Mouse (Mus musculus) layer of hippocampus, adult 9-11 months (tissue): ENCODE measurements around the gene Snd1.
"Not testable (repeated sequence)": the region's sequence is repeated elsewhere in the genome, so short reads cannot be mapped to it uniquely, and the experiment has no call there.

Experiments used
- DNase-seq: peaks from one replicate; pipeline ENCODE4 v3.0.0; 2022

Gene Snd1

DNA sequence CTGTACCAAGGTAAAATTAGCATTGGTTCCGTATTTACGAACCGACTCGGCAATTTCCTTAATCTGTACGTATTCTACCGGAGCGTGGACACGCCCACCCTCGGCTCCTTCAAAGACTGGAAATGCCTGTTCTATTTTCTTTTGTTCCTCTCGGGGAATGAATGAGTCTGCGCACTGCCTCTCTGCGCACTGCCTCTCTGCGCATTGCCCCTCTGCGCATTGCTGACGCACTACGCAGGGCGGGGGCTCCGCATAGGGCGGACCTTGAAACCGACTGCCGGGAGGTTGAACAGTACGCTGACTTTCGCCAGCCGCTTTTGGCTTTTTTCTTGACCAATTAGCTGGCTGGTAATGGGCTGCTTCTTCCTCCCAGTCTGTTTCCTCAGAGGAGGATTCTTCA lies 453.0 kb downstream of the Snd1 start:
- DNase-seq, result not testable (repeated sequence)

DNA sequence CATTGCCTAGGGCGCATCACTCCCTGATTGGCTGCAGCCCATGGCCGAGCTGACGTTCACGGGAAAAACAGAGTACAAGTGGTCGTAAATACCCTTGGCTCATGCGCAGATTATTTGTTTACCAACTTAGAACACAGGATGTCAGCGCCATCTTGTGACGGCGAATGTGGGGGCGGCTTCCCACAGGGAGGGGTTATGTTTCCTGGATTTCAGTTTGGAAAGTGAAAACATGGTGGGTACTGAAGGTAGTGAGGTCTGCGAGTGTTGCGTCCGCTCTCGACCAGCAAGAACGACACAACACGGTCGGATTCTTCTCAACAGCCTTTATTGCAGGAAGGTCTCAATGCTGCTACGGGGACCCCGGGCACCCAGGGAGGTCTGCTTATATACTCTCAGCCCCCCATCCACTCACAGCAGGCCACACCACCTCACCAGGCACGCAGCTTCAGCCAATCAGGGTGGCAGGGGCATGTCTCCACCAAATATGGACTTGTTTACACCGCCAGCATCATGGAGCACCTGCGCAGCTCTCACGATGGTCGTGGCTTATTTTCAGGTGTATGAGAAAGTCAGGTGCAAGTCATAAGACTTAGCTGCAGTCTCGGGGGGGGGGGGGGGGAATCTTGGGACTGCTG lies 454.3 kb downstream of the Snd1 start:
- not testable (repeated sequence) for DNase-seq

DNA sequence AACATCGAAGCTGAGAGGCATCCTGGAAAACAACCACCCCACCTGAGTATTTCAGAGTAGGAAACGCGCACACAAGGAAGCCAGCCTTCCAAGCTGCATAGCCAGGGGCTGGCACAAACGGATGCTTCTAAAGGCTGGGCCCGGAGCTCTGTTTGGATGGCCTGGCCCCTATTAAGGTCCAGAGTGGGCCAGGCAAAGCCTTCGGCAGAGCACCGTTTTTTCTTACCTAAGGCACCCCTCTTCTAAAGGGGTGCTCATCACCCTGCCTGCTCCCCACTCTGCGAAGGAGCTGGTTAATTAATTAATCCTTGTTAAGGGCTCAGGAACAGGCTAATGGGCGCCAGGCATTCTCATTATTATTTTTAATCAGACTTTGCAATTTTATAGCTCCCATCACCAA lies 456.3 kb downstream of the Snd1 start:
- DNase-seq, result no peak

DNA sequence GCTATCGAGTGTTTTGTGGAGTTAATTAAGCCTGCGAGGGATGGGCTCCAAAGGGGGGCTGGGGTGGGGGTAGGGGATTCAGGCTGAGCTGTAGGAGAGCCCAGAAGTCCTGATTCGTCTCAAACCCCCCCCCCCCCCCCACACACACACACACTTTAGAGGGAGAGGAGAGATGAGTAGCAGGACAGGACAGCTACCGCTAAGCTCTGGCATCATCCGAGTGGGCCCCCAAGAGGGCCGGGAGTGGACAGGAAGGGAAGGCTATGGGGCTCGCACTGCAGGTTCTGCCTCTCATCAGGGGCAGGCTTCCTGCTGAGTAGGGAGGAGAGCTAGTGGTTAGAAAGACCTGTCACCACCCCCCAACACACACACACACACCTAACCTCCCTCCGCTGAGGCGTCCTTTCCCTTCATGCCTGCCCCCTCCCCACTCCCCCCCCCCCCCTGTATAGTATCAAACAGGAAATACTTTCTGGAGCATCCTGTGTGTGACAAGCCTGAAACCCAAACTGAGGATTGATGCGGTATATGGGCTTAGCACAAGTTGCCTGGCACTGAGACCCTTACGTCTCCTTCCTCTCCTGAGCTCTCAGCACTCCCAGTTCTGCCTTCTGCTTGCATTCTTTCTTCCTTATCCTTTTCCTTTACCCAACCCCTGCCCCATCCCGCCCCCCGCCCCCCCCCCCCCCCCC lies 456.8 kb downstream of the Snd1 start:
- DNase-seq, result no peak

DNA sequence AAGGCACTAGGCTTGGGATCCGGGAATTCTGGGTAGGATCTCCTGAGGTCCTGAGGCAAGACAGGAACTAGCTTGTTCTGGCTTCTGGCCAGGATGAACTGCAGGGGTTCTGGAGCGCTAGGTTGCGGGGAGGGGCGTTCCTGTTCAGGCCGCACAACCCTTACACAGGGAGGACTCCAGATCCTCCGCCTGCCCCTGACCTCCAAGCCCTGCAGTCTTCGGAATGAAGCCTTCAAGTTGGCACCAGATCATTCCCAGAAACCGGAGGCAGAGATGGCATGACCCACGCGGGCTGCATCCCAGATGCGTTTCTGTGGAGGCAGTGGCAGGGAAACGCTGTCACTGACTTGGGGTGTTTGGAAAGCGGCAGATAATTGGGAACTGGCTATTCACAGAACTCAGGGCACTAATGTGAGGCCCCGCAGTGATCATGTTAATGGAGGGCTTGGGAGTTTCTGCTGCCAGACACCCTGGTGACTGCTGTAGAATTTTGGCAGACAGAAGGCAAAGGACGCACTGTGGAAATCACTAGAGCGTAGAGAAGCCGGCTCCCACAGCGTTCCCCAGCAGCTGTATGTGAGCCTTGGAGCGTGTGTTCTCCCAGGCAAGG lies 457.5 kb downstream of the Snd1 start:
- DNase-seq, result no peak

DNA sequence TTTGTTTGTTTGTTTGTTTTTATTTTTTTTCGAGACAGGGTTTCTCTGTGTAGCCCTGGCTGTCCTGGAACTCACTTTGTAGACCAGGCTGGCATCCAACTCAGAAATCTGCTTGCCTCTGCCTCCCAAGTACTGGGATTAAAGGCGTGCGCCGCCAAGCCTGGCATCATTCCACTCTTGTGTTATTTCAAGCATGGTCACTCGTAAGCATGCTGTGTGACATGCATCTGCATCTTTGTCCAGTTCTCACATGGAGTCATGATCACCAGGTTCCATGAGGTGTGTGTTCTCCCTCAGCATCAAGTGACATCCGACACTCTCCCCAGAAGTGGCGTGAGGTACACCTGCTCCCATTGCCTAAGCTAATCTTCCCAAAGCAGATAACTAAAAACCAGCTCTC lies 460.8 kb downstream of the Snd1 start:
- no peak for DNase-seq

DNA sequence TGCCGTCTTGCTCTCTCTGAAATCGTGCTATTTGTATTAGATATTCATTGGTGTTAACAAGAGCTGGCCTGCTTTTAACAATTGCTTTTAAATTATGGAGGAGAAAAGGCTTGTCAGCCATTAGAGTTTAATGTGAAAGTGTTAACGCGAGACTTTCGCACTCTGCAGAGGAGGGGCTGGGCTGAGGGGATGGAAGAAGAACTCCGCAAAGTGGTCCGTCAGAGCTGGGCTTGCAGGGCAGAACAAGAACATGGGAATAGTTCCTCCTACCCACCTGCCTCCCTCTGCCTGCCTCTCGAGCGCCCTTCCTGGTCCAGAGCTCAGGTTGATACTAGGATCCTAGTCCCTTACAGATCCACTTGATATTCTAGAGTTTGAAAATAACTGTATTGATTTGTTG lies 472.3 kb downstream of the Snd1 start:
- no peak for DNase-seq

DNA sequence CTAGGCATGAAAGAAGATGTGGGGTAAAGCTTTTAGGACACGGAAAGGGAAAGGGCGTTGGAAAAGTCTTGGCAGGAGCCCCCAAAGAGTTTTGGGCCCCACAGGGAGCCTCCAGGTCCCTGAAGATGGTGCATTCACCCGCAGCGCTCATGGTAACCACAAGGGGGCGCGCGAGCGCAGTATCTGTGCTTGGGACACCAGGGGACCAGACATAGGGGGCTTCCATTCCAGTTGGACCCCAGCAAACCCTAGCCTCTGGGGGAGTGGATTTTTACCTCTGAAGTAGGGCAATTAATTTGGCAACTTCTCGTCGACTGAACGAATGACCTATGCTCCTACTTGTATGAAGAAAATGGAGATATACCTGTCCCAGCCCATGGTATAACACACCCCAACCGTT lies 474.3 kb downstream of the Snd1 start:
- DNase-seq, result peak; percentile 46

DNA sequence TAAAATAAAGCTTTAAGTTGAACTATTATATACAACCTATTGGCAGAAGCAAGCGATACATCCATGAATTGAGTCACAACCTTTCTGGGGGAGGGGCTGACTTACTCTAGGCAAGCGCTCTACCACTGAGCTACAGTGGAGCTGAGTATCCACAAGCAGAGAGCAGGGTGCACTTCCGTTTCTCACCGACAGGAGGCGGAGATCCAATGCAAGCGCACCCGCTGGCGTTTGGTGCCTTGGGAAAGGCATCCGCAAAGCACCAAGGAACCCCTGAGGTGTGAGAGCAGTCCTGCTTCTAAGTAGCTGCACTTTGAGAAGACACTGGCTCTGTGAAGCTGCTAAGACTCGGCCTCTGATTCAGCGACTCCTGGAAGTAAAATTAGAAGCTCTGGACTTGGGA lies 480.6 kb downstream of the Snd1 start:
- no peak for DNase-seq

DNA sequence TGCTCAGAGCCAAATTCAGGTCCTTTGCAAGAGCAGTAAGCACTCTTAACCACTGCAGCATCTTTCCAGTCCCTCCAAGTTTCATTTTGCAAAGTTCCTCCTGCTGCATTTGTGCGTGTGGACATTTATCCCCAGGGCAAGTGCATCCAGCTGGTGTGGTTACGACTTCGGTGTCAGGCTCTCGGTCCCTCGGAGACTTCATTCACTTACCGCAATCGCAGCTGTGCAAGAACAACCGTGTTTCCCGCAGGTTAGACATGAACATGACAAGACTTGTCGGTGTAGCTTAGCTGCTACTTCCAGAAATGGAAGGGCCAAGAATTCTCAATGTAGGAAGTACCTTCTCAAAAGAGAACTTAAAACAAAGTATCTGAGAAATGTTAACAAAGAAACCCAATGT lies 482.5 kb downstream of the Snd1 start:
- DNase-seq, result no peak

DNA sequence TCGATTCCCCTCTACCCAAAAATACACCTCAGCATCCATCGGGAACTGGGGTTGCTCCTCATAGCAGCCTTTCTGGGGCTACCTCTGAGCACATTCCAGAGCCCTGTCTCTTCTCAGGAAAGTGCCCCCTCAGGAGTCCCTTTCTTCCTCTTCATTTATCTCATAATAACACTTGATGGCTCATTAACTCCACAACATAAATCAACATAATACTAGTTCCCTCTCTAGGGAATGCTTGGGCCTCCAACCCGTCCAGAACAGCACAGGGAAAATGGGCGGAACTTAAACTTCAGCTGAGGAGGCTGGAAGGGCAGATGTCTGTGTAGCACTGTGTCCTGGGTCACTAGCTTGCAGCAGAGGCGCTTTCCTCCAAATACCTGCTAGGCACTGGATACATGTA lies 488.2 kb downstream of the Snd1 start:
- DNase-seq, result no peak

DNA sequence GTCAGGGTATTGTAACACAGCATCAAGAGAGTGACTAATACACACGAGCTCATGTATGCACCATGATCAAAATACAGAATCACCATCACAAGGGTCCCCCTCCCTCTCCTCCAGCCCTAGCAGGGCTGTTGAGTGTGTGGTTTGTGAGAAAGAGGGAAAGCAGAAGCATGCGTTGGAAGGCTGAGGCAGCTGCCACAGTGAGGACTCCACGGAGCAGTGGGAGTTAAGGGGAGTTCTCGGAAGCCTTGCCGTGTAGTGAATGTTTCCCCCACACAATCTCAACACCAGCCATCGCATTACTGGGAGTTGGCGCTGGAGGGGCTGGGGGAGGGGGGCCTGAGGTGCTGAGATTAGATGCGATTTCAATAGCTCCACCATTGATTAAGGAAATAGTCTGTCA lies 490.3 kb downstream of the Snd1 start:
- DNase-seq, result no peak

DNA sequence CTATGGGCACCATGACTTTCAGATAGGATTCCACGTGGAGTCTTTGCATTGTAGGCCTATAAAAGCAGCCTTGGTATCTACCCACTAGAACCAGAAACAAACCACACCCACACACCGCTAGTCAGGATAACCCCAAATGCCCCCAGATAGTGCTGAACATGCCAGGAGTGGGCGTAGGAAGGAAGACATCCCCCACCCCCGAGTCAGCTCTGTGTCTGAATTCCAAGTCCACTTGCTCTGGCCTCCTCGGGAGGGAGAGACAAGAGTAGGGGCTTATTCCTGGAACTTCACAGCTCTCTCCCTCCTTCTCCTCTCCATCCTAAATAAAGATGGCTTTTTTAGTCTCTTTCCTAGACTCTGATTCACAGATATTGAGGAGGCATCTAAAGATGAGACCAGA lies 494.7 kb downstream of the Snd1 start:
- no peak for DNase-seq

DNA sequence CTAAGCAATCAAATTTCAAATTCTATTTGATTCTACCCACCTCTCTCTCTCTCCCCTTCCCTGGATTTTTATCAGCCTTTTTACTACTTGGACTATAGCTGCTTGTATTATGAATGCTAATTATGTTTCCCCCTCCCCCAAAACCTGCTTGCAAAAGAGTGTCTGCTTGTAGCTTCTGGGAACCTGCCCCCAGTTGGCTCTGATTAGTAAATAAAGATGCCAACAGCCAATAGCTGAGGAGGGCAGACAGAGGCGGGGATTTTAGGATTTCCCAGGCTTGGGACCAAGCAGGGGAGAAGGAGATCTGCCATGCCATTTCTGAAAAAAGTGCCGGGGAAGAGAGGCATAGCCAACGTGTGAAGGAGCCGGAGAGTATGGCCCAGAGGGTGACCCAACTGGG lies 495.8 kb downstream of the Snd1 start:
- no peak for DNase-seq

DNA sequence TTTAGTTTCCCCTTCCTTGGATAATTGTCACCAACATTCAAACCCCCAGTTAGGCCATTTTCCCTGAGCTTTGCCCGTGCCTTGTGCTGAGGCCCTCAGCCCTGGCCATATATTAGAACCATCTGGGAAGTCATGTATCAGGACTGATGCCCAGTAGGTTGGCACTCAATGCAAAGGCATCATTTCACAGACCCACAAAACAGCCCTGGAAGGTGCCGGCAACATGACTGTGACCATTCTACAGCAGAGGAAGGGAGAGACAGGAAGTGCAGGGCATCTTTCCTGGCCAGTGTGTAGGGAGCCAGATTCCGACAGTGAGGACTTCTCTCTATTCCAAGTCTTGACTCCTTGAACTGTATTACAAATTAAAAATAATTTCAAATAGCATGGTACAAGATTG lies 499.6 kb downstream of the Snd1 start:
- DNase-seq, result no peak

DNA sequence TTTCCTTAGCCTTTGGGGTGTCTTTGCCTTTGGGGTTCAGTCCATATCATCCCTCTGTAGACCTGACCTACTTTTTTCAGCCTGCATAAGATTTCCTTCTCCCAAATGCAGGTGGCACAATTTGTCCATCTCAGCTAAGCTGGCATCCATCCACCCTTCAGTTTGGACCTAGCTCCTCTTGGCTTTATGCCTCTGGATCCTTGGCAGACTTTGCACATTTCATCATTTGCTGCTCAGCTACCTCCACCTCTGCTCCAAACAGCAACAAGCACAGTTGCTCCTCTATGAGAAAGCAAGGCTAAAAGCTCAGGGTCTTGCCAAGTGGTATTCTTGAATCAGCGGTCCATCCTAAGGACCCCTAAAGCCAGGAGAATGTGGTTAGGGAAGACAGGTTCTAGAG lies 500.2 kb downstream of the Snd1 start:
- peak; percentile 45 for DNase-seq

DNA sequence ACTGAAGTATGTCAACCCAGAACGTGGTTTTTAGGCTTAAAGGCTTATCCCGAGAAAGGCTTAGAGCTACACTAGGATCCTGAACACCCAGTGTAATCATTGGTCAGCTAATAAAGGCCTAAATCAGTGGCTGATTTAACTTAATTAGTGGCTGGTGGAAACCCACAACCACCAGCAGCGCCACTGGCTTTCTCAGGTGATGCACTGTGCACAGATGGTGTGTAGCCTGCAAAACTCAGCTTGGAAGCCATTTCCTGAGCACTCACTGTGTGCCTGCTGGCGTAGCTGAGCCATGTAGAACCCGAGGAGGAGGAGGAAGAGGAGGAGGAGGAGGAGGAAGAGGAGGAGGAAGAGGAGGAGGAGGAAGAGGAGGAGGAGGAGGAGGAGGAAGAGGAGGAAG lies 503.1 kb downstream of the Snd1 start:
- DNase-seq, result no peak

DNA sequence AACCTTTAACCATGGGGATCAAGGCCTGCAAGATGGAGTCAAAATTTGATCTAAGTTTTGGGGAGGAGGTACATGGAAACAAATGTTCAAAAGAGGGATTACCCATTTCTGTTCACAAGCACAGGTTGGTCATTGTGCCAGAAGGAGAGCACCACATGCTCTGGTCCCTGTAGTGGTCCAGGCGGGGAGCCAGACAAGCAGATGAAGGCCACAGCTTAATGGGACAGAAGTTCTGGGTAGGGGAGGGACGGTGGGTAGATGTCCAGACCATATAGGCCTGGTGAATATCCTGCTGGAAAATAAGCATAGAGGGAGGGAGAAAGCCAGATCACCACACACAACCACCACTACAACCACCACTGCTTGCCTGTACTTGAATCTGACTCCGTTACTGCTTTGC lies 503.9 kb downstream of the Snd1 start:
- DNase-seq, result no peak

DNA sequence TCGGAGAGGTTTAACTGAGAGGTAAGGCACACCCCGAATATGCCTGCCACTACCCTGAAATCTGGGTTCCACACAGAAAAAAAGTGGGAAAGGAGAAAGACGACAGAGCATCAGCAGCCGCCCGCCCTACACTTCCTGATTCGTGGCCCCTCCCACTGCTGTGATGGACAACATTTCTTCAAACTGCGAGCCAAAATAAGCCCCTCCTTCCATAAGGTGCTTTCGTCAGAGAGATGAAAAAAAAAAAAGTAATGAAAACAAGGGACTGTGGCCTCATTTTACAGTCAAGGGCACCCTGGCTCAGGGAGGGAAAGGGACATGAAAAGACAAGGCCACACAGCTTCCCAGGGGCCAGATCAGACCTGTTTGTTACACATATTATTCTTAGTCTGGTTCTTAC lies 504.6 kb downstream of the Snd1 start:
- DNase-seq, result no peak

DNA sequence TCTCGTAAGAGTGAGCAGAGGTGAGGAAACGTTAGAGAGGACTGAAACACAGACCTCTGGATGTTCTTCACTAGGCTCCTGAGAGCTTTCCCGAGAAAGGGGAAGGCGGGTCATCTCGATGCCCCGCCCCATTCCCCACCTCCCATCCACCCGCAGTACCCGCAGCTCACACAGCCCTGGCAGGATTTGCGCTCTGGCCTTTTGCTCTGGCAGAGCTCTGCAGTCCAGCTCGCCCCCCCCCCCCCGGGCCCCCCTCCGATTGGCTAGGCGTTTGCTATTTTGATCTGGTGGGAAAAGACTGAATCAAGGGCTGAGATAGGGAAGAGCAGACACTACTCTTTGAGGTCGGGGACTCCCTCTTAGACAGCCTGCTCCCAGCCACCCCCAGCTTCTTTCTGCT lies 505.3 kb downstream of the Snd1 start:
- DNase-seq, result no peak

DNA sequence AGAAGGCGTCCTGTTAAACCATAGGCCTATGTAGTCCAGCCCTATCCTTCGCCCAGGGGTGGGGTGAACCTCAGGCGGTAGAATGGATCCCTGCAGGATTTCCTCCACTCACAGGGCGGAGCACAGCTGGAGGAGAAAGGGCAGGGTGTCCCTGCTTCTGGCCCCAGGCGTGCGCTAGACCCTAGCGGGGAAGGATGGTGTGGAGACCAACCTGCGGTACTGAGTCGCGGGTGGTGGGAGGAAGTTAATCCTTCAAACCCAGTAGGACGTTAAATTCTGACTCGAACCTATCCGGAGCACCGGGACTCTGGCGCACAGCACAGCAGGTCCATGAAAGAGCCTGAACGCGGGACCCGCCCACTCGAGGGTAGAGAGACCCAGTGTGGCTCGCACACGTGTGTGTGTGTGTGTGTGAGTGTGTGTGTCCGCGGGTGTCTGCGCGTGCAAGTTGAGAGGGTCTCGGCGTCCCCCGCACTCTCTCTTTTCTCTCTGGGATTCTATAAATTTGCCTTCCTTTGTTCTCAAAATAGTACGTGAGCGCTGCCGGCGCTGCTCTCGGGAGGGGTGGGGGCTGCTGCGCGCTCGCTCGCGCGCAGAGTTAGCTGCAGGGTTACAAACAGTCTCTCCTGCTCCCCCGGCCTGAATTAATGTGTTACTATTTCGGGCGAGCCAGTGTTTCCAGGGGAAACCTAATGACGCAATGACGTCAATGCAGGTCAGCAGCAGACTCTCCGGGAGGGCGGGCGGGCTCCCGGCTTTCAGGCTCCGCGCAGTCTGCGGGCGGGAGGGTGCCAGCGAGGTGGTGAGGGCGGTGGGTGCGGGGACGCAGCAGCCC lies 506.0 kb downstream of the Snd1 start:
- peak; percentile 83 for DNase-seq

DNA sequence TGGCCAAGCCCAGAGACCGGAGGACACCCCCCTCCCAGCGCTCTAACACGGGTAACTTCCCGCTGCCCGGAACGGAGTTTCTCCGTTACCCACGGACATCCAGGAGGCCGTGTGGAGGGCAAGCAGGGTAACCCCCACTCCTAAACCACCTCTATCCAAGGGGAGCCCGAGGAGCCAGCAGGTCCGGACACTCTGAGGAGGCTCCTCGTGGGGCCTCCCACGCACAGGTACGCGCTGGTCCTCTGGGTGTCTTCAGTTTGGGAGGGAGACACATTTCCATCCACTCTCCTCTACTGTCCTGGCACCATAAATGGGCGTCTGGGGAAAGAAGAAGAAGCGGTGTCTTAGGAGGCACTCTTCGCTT lies 506.6 kb downstream of the Snd1 start:
- DNase-seq, result no peak

DNA sequence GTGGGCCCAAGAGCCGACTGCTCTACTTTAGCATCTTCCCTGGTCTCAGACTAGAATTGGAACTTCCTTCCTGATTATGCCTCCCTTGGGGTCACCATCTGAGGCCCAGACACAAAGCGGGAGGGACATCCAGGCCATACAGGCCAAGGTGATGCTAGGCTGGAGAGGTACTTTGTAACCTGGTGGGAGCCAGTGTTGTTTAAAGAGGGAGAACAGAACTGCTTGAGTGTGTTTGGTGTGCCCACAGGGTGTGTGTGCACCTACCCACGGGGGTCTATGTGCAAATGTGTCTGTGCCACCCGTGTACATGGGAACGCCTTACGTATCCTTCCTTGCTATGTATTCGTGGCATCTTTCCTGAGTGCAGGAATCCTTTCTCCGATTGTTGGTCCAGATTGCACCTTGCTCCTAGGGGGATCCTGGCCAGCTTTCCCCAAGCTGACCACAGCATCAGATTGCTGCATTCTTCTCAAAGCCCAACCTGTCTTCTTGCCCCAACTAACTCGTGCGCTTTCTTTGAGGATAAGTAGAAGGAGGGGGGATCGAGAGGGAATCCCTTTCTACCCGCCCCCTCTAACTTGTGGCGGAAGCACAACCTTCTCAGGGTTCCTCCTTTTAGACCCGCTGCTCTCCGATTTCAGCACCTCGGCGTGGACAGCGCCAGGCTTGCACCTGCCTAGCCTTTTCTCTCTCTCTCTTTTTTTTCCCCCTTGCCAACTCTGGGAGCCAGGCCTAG lies 507.2 kb downstream of the Snd1 start:
- DNase-seq, result no peak
